Mouse (Mus musculus): ENCODE results near the gene Prkca.

Prkca gene

DNA sequence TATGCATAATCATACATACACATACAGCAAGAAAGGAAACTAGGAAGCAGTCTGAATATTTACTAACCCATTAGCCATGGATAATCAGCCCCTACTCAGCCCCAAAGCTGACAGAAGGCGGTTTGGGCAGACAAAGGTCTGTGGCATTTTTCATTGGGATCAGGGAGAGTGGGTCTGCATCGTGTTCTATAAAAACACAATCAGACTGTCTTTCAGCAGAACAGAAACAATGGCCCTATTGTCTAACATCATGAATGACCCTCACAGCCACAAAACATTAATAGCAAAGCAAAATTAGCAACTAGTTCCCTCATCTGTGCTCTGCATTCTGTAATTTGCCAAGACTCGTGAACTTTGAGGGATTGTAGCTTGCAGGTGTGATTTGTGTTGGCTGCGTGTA lies 181.6 kb downstream of the Prkca start:
- DNase-seq (ENCODE audit: low spot score in 2 of 2), result no peak

DNA sequence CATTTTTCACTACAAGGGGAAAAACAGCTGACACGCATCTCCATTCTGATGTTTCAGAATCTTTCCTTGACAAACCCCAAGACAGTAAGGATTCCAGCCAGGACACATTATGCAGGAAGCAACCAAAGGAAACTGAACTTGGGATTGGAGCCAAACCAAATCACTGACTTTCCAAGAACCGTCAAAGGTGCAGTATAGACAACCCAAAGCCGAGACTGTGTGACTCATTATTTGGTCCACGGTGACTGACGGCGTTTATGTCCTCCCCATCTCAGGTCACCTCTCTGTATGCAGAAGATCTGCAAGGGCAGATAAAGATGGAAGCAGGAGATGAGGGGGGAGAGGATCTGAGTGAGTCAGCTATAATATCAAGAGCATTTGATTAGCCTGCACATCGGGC lies 183.7 kb downstream of the Prkca start:
- no peak for DNase-seq (ENCODE audit: low spot score in 2 of 2)

- no peak for DNase-seq (ENCODE audit: low spot score in 2 of 2)
Observed at GRCm38 (mm10) chr11:108158046-108158445, 185.7 kb downstream of the Prkca start.

- no peak for DNase-seq (ENCODE audit: low spot score in 2 of 2)
Observed at GRCm38 (mm10) chr11:108157074-108157473, 186.7 kb downstream of the Prkca start.

DNA sequence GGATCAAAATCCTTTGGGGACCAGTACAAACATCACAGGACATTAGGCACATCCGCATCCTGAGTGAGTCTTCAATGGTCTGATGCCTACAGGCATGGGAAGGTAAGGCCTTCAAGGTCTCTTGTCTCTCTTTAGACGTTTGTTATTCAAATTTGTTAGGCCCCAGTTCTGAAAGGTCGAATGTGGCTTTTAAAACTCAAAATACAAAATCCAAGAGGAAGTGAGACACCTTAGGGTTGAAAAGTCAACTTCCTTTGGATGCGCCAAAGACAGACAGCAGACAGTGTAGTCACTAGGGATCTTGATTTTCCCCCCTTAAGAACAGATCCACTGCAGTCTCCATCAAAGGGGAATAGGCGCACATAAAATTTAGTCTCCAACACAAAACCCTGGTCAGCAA lies 187.6 kb downstream of the Prkca start:
- DNase-seq (ENCODE audit: low spot score in 2 of 2), result no peak

DNA sequence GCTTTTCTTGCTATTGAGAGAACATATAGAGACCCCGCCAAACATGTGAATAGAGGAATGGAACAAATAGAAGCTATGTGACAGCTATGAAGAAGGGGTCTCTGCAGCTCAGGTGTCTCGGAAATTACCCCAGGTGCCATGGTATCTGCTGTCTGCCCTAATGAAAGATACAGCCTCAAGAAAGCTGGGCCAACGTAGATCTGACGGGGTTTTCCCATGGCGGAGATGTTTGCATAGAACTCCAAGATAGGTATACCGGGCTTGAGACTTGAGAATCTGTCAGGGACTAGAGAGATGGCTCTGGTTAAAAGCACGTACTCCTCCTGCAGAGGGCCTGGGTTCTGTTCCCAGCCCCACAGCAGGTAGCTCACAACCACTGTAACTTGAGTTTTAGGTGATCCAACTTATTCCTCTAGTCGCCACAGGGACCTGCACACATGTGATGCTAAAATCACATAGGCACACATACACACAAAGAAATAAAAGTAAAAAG lies 188.6 kb downstream of the Prkca start:
- DNase-seq (ENCODE audit: low spot score in 2 of 2), result no peak

DNA sequence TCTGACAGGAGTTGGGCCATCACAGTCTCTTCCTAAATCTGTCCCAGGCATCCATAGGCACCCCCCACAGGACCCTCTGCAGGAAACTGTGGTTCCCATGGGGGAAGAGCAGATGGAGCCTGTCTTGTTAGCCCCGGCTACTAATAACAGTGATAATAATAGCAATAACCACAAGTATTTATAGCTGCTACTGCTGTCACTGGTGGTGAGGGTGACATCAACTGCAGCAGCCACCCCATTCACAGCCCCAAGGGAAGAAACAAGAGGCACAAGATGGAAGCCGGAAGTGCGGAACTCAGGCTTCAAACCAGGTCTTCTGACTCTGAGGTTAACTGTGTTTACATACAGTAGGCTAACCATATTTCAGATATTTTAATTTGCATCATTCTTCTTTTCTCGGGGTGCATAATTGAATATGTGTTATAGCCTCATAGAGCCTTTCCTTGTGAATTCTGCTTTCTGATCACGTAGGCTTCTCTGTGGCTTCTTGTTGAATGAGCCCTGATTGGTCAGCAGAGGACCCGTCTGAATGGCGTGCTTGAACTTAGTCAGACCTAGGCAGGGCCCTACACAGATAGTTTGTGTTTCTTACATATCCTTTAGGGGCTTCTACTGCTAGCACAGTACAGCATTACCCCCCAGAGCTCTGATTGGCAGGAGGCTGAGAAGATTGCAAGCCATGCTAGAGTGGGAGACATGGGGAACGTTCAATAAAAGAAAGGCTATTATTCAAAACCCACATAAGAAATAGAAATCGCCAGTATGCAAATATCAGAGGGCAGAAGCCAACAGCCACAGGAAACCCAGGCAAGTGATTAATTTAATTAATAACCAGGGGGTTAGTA lies 189.5 kb downstream of the Prkca start:
- no peak for DNase-seq (ENCODE audit: low spot score in 2 of 2)

DNA sequence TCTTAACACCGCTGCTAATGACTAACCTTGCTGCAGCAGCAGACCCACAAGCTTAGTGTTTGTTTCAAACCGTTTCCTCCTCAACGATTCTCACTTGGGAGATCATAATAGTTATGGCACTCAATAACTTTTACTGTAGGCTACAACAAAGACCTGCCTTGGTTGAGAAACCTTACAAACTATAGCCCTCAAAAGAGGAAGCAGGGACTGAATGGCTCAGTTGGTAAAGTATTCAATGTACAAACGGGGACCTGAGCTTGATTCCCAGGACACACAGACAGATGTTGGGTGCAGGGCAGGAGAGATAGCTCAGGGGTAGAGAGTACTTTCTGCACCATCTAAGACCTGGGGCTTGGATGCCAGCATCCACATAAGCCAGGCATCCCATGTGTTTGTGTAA lies 191.1 kb downstream of the Prkca start:
- no peak for DNase-seq (ENCODE audit: low spot score in 2 of 2)

GRCm38 (mm10) chr11:108150410-108150809 lies 193.3 kb downstream of the Prkca start:
- peak; percentile 86 to 91 for DNase-seq (ENCODE audit: low spot score in 2 of 2)

- DNase-seq (ENCODE audit: low spot score in 2 of 2), result no peak
Observed at GRCm38 (mm10) chr11:108149187-108149586, 194.5 kb downstream of the Prkca start.

- DNase-seq (ENCODE audit: low spot score in 2 of 2), result no peak
Observed at GRCm38 (mm10) chr11:108148491-108148890, 195.2 kb downstream of the Prkca start.

GRCm38 (mm10) chr11:108145752-108146496 lies 197.8 kb downstream of the Prkca start:
- DNase-seq (ENCODE audit: low spot score in 2 of 2), result peak in 1 of 2 experiments; percentile 40

DNA sequence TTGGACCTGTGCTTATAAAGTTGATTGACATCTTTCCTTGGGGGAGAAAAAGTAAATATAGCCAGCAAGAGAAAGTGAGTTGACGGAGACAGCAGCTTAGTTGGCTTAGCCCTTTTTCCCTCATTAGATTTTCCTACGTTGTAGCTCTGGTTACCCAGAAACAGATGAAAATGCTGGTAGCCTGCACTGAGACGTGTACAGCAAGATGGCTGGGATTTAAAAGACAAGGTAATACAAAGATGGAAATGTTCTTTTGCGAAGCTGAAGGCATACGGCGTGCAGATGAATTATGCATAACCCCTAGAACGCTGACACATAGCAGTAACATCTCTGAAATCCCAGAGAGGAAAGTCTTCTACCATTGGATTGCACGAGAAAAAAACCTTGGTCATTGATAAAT lies 198.6 kb downstream of the Prkca start:
- no peak for DNase-seq (ENCODE audit: low spot score in 2 of 2)

DNA sequence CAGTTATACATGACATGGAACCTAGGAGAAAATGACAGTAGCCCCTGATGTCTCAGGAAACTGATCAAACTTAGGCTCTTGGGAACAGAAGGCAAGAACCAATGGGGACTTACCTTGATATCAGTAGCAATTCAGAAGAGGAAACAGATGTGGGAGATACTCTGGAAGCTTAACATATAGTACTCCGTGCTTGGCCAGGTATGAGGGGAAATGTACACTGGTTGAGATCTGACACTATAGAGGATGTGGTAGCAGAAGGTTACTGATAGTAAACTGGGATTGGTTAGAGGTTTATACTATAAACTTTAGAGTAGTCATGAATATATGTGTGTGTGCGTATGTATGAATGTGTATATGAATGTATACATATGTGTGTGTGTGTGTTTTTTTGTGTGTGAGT lies 200.0 kb downstream of the Prkca start:
- no peak for DNase-seq (ENCODE audit: low spot score in 2 of 2)

DNA sequence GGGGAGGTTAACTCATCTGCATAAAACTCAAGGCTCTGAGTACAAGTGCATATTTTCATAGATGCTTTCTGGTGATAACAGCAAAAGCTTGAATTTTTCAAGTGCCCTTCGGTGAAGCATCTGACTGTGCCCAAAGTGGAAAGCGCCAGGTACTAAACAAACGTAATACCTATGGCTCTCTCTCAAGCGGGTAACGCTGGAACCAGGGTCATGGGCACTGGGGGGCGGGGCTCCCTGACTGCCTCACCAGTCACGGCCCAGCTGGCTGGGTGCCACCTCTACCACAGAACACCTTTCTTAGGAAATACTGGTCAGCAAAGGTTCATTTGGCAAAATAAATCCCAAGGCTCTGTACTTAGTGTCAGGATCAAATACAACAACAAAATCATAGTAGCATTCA lies 203.7 kb downstream of the Prkca start:
- DNase-seq (ENCODE audit: low spot score in 2 of 2), result no peak

- peak in 1 of 2 experiments; percentile 75 for DNase-seq (ENCODE audit: low spot score in 2 of 2)
Observed at GRCm38 (mm10) chr11:108136341-108136740, 207.4 kb downstream of the Prkca start.

- no peak for DNase-seq (ENCODE audit: low spot score in 2 of 2)
Observed at GRCm38 (mm10) chr11:108135407-108136159, 208.1 kb downstream of the Prkca start.

- DNase-seq (ENCODE audit: low spot score in 2 of 2), result peak in 1 of 2 experiments; percentile 87
Observed at GRCm38 (mm10) chr11:108128593-108128992, 215.1 kb downstream of the Prkca start.

DNA sequence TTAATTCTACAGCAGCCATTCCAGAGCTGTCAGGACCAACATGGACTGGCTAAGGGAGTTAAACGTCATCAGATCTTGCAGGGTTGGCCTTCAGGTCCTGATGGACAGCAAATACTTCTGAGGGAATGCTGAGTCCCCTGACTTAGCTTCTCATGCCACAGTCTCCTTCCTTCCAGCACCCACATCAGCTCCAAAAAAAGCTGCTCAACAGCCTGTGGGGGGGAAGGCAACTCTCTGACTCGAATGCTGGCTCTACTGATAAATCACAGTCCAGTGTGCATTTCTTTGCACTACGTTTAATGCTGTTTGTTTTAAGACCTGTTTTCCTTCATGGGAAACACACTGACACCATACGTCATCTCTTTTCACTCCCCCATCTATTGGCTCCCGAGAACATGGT lies 215.8 kb downstream of the Prkca start:
- DNase-seq (ENCODE audit: low spot score in 2 of 2), result no peak

- no peak for DNase-seq (ENCODE audit: low spot score in 2 of 2)
Observed at GRCm38 (mm10) chr11:108122486-108122885, 221.2 kb downstream of the Prkca start.

- no peak for DNase-seq (ENCODE audit: low spot score in 2 of 2)
Observed at GRCm38 (mm10) chr11:108120708-108121107, 223.0 kb downstream of the Prkca start.

DNA sequence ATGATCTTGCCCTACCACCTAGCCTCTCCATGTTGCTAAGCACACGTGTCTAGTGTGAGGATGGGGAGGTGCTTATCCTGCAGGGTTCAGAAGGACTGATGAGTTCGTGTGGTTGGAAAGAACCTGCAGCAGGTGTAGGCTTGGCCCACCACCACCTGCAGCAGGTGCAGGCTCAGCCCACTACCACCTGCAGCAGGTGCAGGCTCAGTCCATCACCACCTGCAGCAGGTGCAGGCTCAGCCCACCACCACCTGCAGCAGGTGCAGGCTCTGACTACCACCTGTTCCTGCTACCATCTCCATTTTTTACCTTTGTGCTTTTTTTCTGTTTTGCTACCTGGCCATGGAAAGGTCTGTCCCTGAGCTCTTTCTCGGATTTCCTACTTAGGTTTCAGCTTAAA lies 223.9 kb downstream of the Prkca start:
- no peak for DNase-seq (ENCODE audit: low spot score in 2 of 2)
